Mouse (Mus musculus) gastrocnemius, postnatal 36 days (tissue): ENCODE results near the gene Sh2d1b2. TPM values are rescaled to one million over a fixed set of nuclear protein-coding genes. Genes with fewer than 3 reads are reported as not detected.
"Not testable (repeated sequence)": the region's sequence is repeated elsewhere in the genome, so short reads cannot be mapped to it uniquely, and the experiment has no call there.

Experiments
- DNase-seq, 2 experiments: peaks; one replicate each; pipeline ENCODE4 v3.0.0; 2022
- intact Hi-C: fragments of 180-260 bp; cut with DNase I; formaldehyde crosslinking; loops from one replicate; pipeline ENCODE4 v1.15.1; 2025
- long read RNA-seq, 2 experiments: library from polyadenylated mRNA; stranded (forward); transcript quantifications; one replicate each; pipeline ENCODE4 v2.0.0; 2021
- total RNA-seq, 2 experiments: library from RNA; stranded (reverse); gene quantifications; 2 replicates each; pipeline ENCODE4 v1.2.3; 2021

Gene Sh2d1b2
- total RNA-seq = not detected
- long read RNA-seq, experiment 1 = 0 reads
- long read RNA-seq, experiment 2 = 0 reads

GRCm38 (mm10) chr1:170232688-170233087 is at the start of gene Sh2d1b2:
Gene Sh2d1b2 (plus strand): TSS chr1:170232749.
- intact Hi-C loops, DNase-seq: not testable (repeated sequence)

GRCm38 (mm10) chr1:170185137-170185536 is 47.4 kb upstream of the Sh2d1b2 start:
- intact Hi-C loops = no loop called here

GRCm38 (mm10) chr1:170186531-170186930 is 46.0 kb upstream of the Sh2d1b2 start:
- intact Hi-C loops = no loop called here
- no peak for DNase-seq

More at GRCm38 (mm10) chr1:170185137-170185536, 47.4 kb upstream of the Sh2d1b2 start:
- no peak for DNase-seq

GRCm38 (mm10) chr1:170188601-170189000 is 43.9 kb upstream of the Sh2d1b2 start:
- DNase-seq = peak; percentile 70 to 72
- intact Hi-C loops = no loop called here

GRCm38 (mm10) chr1:170190225-170190624 is 42.3 kb upstream of the Sh2d1b2 start:
- no peak for DNase-seq
- intact Hi-C loops = loop anchor here (10.0 kb wide), 1 partner anchor 965 kb away; the partner anchor contains the start of genes Mpz and Sdhc

- DNase-seq = no peak
- intact Hi-C loops = loop anchor here (10.0 kb wide), 1 partner anchor 963 kb away; the partner anchor contains the start of genes Mpz and Sdhc
Measured at GRCm38 (mm10) chr1:170191925-170192324, 40.6 kb upstream of the Sh2d1b2 start.

GRCm38 (mm10) chr1:170196211-170196610 is 36.3 kb upstream of the Sh2d1b2 start:
- no peak for DNase-seq
- intact Hi-C loops = loop anchor here (10.0 kb wide), 1 partner anchor 959 kb away; the partner anchor contains the start of genes Mpz and Sdhc

GRCm38 (mm10) chr1:170200379-170200778 is 32.2 kb upstream of the Sh2d1b2 start:
- DNase-seq = no peak
- intact Hi-C loops = no loop called here

- DNase-seq = no peak
- intact Hi-C loops = no loop called here
Measured at GRCm38 (mm10) chr1:170206395-170206794, 26.2 kb upstream of the Sh2d1b2 start.

- no peak for DNase-seq
- intact Hi-C loops = no loop called here
Measured at GRCm38 (mm10) chr1:170213181-170213879, 19.2 kb upstream of the Sh2d1b2 start.

- DNase-seq = no peak
- intact Hi-C loops = no loop called here
Measured at GRCm38 (mm10) chr1:170214383-170214756, 18.2 kb upstream of the Sh2d1b2 start.

GRCm38 (mm10) chr1:170214757-170215522 is 17.6 kb upstream of the Sh2d1b2 start, which contains the start of gene Uhmk1:
Gene Uhmk1 (minus strand): TSS chr1:170215397.
- intact Hi-C loops = loop anchor here (5.0 kb wide), 1 partner anchor 397 kb away; no protein-coding TSS in a partner anchor
- peak; percentile 77 to 86 for DNase-seq

GRCm38 (mm10) chr1:170215590-170215989 is 17.0 kb upstream of the Sh2d1b2 start:
- intact Hi-C loops = loop anchor here (5.0 kb wide), 1 partner anchor 397 kb away; no protein-coding TSS in a partner anchor
- DNase-seq = no peak

GRCm38 (mm10) chr1:170218091-170218884 is 14.3 kb upstream of the Sh2d1b2 start:
- no peak for DNase-seq
- intact Hi-C loops = loop anchor here (5.0 kb wide), 1 partner anchor 394 kb away; no protein-coding TSS in a partner anchor

GRCm38 (mm10) chr1:170220351-170220750 is 12.2 kb upstream of the Sh2d1b2 start:
- intact Hi-C loops = no loop called here
- DNase-seq = no peak

- intact Hi-C loops = no loop called here
- no peak for DNase-seq
Measured at GRCm38 (mm10) chr1:170223276-170223675, 9.3 kb upstream of the Sh2d1b2 start.

- intact Hi-C loops = no loop called here
- DNase-seq = no peak
Measured at GRCm38 (mm10) chr1:170245016-170245415, 12.5 kb downstream of the Sh2d1b2 start.

- intact Hi-C loops = no loop called here
- DNase-seq = no peak
Measured at GRCm38 (mm10) chr1:170254893-170255559, 22.5 kb downstream of the Sh2d1b2 start.

GRCm38 (mm10) chr1:170255560-170255910 is 23.0 kb downstream of the Sh2d1b2 start:
- intact Hi-C loops = no loop called here
- DNase-seq = peak; percentile 64 to 72

- DNase-seq = no peak
- intact Hi-C loops = no loop called here
Measured at GRCm38 (mm10) chr1:170270281-170270680, 37.7 kb downstream of the Sh2d1b2 start.
